Mouse (Mus musculus) CH12.LX (cell line): ENCODE measurements at regions not wholly inside any gene's neighbourhood (a gene's known extent, or its start where the extent isn't known, plus 50 kb on each side); places are given as distances from the start of the nearest gene placed in this dataset.

Experiments used
- CHD2 ChIP-seq: IDR thresholded peaks from 2 replicates; pipeline ENCODE4 v1.6.1; 2011; ENCODE audit warnings: low read length, improper control_type of control experiment
- CTCF ChIP-seq, 2 experiments: IDR thresholded peaks in 1 of 2; conservative IDR thresholded peaks in 1 of 2; 2 replicates each; pipeline ENCODE4 v1.5.1; 2011 to 2012; ENCODE audit warnings: low read depth in 2 of 2, low read length in 2 of 2, improper control_type of control experiment in 1 of 2, inconsistent platforms in 1 of 2, mild to moderate bottlenecking in 1 of 2, moderate library complexity in 1 of 2
- EP300 ChIP-seq: IDR thresholded peaks from 2 replicates; pipeline ENCODE4 v1.6.1; 2011; ENCODE audit warnings: low read length, improper control_type of control experiment
- HCFC1 ChIP-seq: IDR thresholded peaks from 2 replicates; pipeline ENCODE4 v1.6.1; 2012; ENCODE audit warnings: low read depth, mild to moderate bottlenecking, inconsistent platforms, low read length, improper control_type of control experiment
- MEF2A ChIP-seq: IDR thresholded peaks from 2 replicates; pipeline ENCODE4 v1.6.1; 2014; ENCODE audit warnings: low read depth, mild to moderate bottlenecking, inconsistent platforms, low read length, improper control_type of control experiment, borderline replicate concordance
- NELFE ChIP-seq: IDR thresholded peaks from 2 replicates; pipeline ENCODE4 v1.6.1; 2011; ENCODE audit warnings: low read depth, low read length, improper control_type of control experiment
- POLR2A ChIP-seq: IDR thresholded peaks from 2 replicates; pipeline ENCODE4 v1.6.1; 2011; ENCODE audit warnings: low read depth, mild to moderate bottlenecking, improper control_type of control experiment, low read length
- POLR2AphosphoS2 ChIP-seq: IDR thresholded peaks from 2 replicates; pipeline ENCODE4 v1.6.1; 2011; ENCODE audit warnings: low read depth, low read length, improper control_type of control experiment
- RAD21 ChIP-seq: IDR thresholded peaks from 2 replicates; pipeline ENCODE4 v1.6.1; 2011; ENCODE audit warnings: low read depth, mild to moderate bottlenecking, low read length, improper control_type of control experiment, moderate library complexity

GRCm38 (mm10) chr8:49254311-49254828 lies 410.6 kb upstream of the Tenm3 start:
- no peak for TF ChIP-seq HCFC1
- no peak for TF ChIP-seq EP300
- no peak for TF ChIP-seq MEF2A
- TF ChIP-seq POLR2AphosphoS2 = no peak
- no peak for TF ChIP-seq CTCF (conservative IDR thresholded peaks at IDR 0.05 in 1 of 2, IDR thresholded peaks at IDR 0.05 in 1 of 2; ENCODE audit: low read depth in 2 of 2, low read length in 2 of 2)
- TF ChIP-seq NELFE = no peak
- no peak for TF ChIP-seq POLR2A
- no peak for TF ChIP-seq RAD21
- TF ChIP-seq CHD2 = no peak
